Mouse (Mus musculus) intestine, embryonic 16.5 days (tissue): ENCODE results near the gene Stpg1. TPM values are rescaled to one million over a fixed set of nuclear protein-coding genes. Genes with fewer than 3 reads are reported as not detected.

Experiments used
- ATAC-seq: fragments of 200-750 bp; cut with Nextera tagmentation; 2 replicates; pipeline ENCODE4 v1.8.0; 2017; ENCODE audit warnings: moderate TSS enrichment, moderate library complexity
- H3K27ac ChIP-seq: fragments of 300-500 bp; sonication (generic); 2 replicates; pipeline ENCODE4 v1.5.1; 2014; ENCODE audit warnings: mild to moderate bottlenecking, low read length
- H3K27me3 ChIP-seq: fragments of 300-500 bp; sonication (generic); replicated peaks from 2 replicates; pipeline ENCODE4 v1.6.1; 2014; ENCODE audit warnings: low read length, control low read depth, mixed read lengths; ENCODE audit not compliant: control insufficient read depth, insufficient read depth
- H3K36me3 ChIP-seq: fragments of 300-500 bp; sonication (generic); 2 replicates; pipeline ENCODE4 v1.6.1; 2014; ENCODE audit warnings: low read length, control low read depth; ENCODE audit not compliant: control insufficient read depth, insufficient read depth
- H3K4me1 ChIP-seq: fragments of 300-500 bp; sonication (generic); 2 replicates; pipeline ENCODE4 v1.6.1; 2014; ENCODE audit warnings: low read length, control low read depth, mixed read lengths; ENCODE audit not compliant: control insufficient read depth, insufficient read depth
- H3K4me2 ChIP-seq: fragments of 300-500 bp; sonication (generic); 2 replicates; pipeline ENCODE4 v1.6.1; 2014; ENCODE audit warnings: low read depth, low read length, control low read depth
- H3K4me3 ChIP-seq: fragments of 300-500 bp; sonication (generic); 2 replicates; pipeline ENCODE4 v1.5.1; 2014; ENCODE audit warnings: mild to moderate bottlenecking, low read length
- H3K9ac ChIP-seq: fragments of 300-500 bp; sonication (generic); 2 replicates; pipeline ENCODE4 v1.6.1; 2014; ENCODE audit warnings: low read depth, low read length
- H3K9me3 ChIP-seq: fragments of 300-500 bp; sonication (generic); 2 replicates; pipeline ENCODE4 v1.6.1; 2016; ENCODE audit warnings: low read length, control low read depth; ENCODE audit not compliant: control insufficient read depth
- WGBS: fragments of 180-500 bp; shearing (Covaris S2); extraction: QIAGEN DNeasy Blood & Tissue Kit; methylation state at CpG from one replicate; pipeline ENCODE4 v1.1.7; 2014; 5-methylcytosine and 5-hydroxymethylcytosine counted together
- polyA plus RNA-seq: library from polyadenylated mRNA; unstranded; fragments of >200 nt; fragmentation: Nextera tagmentation; extraction: Ambion mirVana; gene quantifications from 2 replicates; pipeline ENCODE4 v1.2.1, GENCODE M21; 2015

Gene Stpg1
- polyA plus RNA-seq, 1 experiment from 2014 or later: 0.27 TPM

- 12% methylated on average over 22 of the region's 22 CpGs for WGBS
- no peak for ATAC-seq
- Histone ChIP-seq H3K4me2 (peak overlapping the region; percentile 39), H3K27ac (no peak overlapping the region), H3K36me3 (no peaks in the 10 kb centered on the region), H3K4me1 (0 out of 2 replicates have a peak, but pooled peaks cover 9% of the 10 kb centered on the region), H3K4me3 (peak overlapping the region; percentile 18), H3K27me3 (no peaks in the 10 kb centered on the region), H3K9ac (no peak overlapping the region), H3K9me3 (no peaks in the 10 kb centered on the region)
Observed at GRCm38 (mm10) chr4:135507547-135508350, 13.2 kb downstream of the Stpg1 start.

GRCm38 (mm10) chr4:135508419-135509039, 13.9 kb downstream of the Stpg1 start:
- Histone ChIP-seq H3K4me3 (no peak overlapping the region), H3K27me3 (no peaks in the 10 kb centered on the region), H3K4me2 (no peak overlapping the region; the same call in 1 of the 2 replicates), H3K27ac (no peak overlapping the region), H3K9me3 (no peaks in the 10 kb centered on the region), H3K4me1 (peaks cover 9% of the 10 kb centered on the region; the same call in 1 of the 2 replicates), H3K36me3 (no peaks in the 10 kb centered on the region), H3K9ac (no peak overlapping the region)
- 15% methylated on average over 13 of the region's 13 CpGs for WGBS
- peak; percentile 13; the same call in 1 of the 2 replicates for ATAC-seq

GRCm38 (mm10) chr4:135509515-135509914, 14.9 kb downstream of the Stpg1 start:
- Histone ChIP-seq H3K36me3 (no peaks in the 10 kb centered on the region), H3K4me3 (no peak overlapping the region), H3K4me1 (peaks cover 17% of the 10 kb centered on the region), H3K9me3 (no peaks in the 10 kb centered on the region), H3K27me3 (no peaks in the 10 kb centered on the region), H3K4me2 (no peak overlapping the region), H3K9ac (no peak overlapping the region), H3K27ac (no peak overlapping the region)
- ATAC-seq: no peak
- WGBS: 44% methylated on average over 12 of the region's 12 CpGs

- no peak overlapping the region for H3K4me3 ChIP-seq
- 62% methylated on average over 7 of the region's 7 CpGs for WGBS
- H3K27ac ChIP-seq: 0 out of 2 replicates have a peak overlapping the region, but pooled peaks have one; percentile 51
- no peaks in the 10 kb centered on the region for H3K9me3 ChIP-seq
- H3K4me2 ChIP-seq: no peak overlapping the region
- H3K9ac ChIP-seq: no peak overlapping the region
- H3K4me1 ChIP-seq: peaks cover 28% of the 10 kb centered on the region
- peak; percentile 73 for ATAC-seq
- no peaks in the 10 kb centered on the region for H3K36me3 ChIP-seq
- H3K27me3 ChIP-seq: no peaks in the 10 kb centered on the region
Observed at GRCm38 (mm10) chr4:135513865-135514264, 19.3 kb downstream of the Stpg1 start.

GRCm38 (mm10) chr4:135514925-135515324, 20.3 kb downstream of the Stpg1 start:
- Histone ChIP-seq H3K4me3 (no peak overlapping the region), H3K4me2 (no peak overlapping the region), H3K4me1 (peaks cover 22% of the 10 kb centered on the region), H3K9me3 (no peaks in the 10 kb centered on the region), H3K27me3 (no peaks in the 10 kb centered on the region), H3K9ac (no peak overlapping the region), H3K36me3 (no peaks in the 10 kb centered on the region), H3K27ac (no peak overlapping the region)
- no peak for ATAC-seq
- 75% methylated on average over 14 of the region's 14 CpGs for WGBS

- Histone ChIP-seq H3K9me3 (no peaks in the 10 kb centered on the region), H3K27ac (no peak overlapping the region), H3K4me3 (no peak overlapping the region), H3K36me3 (no peaks in the 10 kb centered on the region), H3K4me1 (peaks cover 22% of the 10 kb centered on the region), H3K4me2 (no peak overlapping the region), H3K9ac (no peak overlapping the region), H3K27me3 (no peaks in the 10 kb centered on the region)
- 54% methylated on average over 15 of the region's 15 CpGs for WGBS
- ATAC-seq: peak; percentile 17; the same call in 1 of the 2 replicates
Observed at GRCm38 (mm10) chr4:135516351-135517316, 22.0 kb downstream of the Stpg1 start.

GRCm38 (mm10) chr4:135518135-135518534, 23.5 kb downstream of the Stpg1 start:
- Histone ChIP-seq H3K4me1 (peaks cover 22% of the 10 kb centered on the region), H3K36me3 (no peaks in the 10 kb centered on the region), H3K4me2 (no peak overlapping the region), H3K9me3 (no peaks in the 10 kb centered on the region), H3K27ac (no peak overlapping the region; the same call in 1 of the 2 replicates), H3K27me3 (no peaks in the 10 kb centered on the region; the same call in 1 of the 2 replicates), H3K4me3 (no peak overlapping the region), H3K9ac (no peak overlapping the region)
- WGBS: 57% methylated on average over 12 of the region's 12 CpGs
- ATAC-seq: 0 out of 2 replicates have a peak, but pooled peaks have one; percentile 23

GRCm38 (mm10) chr4:135520421-135520820, 25.8 kb downstream of the Stpg1 start:
- Histone ChIP-seq H3K4me1 (peaks cover 14% of the 10 kb centered on the region), H3K27ac (no peak overlapping the region), H3K9ac (no peak overlapping the region), H3K4me3 (no peak overlapping the region), H3K9me3 (no peaks in the 10 kb centered on the region), H3K36me3 (no peaks in the 10 kb centered on the region), H3K27me3 (peaks cover 2% of the 10 kb centered on the region; the same call in 1 of the 2 replicates), H3K4me2 (no peak overlapping the region)
- no peak for ATAC-seq
- 70% methylated on average over 9 of the region's 9 CpGs for WGBS
